Mouse (Mus musculus): ENCODE measurements around the gene Pafah1b1. TPM values are rescaled to one million over a fixed set of nuclear protein-coding genes. Genes with fewer than 3 reads are reported as not detected.

The Pafah1b1 gene
- total and polyA plus RNA-seq, 2 experiments, result 8.1 to 40.6 TPM

GRCm38 (mm10) chr11:74637971-74638790 lies 86.3 kb downstream of the Pafah1b1 start:
- Histone ChIP-seq H3K4me1 (ENCODE audit: control insufficient read depth, insufficient read depth, low read length) (peaks cover 10% of the 10 kb centered on the region; the same call in 1 of the 2 replicates), H3K27ac (replicated peaks; ENCODE audit: insufficient read depth, low read depth, low read length) (peak overlapping the region; percentile 80), H3K4me3 (ENCODE audit: insufficient read depth, low read depth, low read length) (peak overlapping the region; percentile 78), H3K27me3 (ENCODE audit: control insufficient read depth, insufficient read depth, low read length) (no peaks in the 10 kb centered on the region), H3K79me2 (ENCODE audit: control insufficient read depth, insufficient read depth, low read length) (no peaks in the 10 kb centered on the region), H3K9ac (ENCODE audit: low read depth, low read length) (peak overlapping the region; percentile 85), H3K36me3 (ENCODE audit: control insufficient read depth, insufficient read depth, low read length) (no peaks in the 10 kb centered on the region)
- WGBS, result under 1% methylated on average over 84 of the region's 86 CpGs
- peak; percentile 73 for DNase-seq (ENCODE audit: extremely low read depth, low read depth, low spot score)
- TF ChIP-seq CTCF (IDR thresholded peaks at IDR 0.05; ENCODE audit: low read depth, low read length) (peak; percentile 87), POLR2A (IDR thresholded peaks at IDR 0.05; ENCODE audit: extremely low read depth, insufficient read depth, low read length) (no peak)

- H3K4me1 ChIP-seq (ENCODE audit: control insufficient read depth, insufficient read depth, low read length), result peaks cover 10% of the 10 kb centered on the region; the same call in 1 of the 2 replicates
- H3K9ac ChIP-seq (ENCODE audit: low read depth, low read length), result peak overlapping the region; percentile 85
- peak overlapping the region; percentile 78; the same call in 1 of the 2 replicates for H3K4me3 ChIP-seq (ENCODE audit: insufficient read depth, low read depth, low read length)
- no peaks in the 10 kb centered on the region for H3K27me3 ChIP-seq (ENCODE audit: control insufficient read depth, insufficient read depth, low read length)
- H3K27ac ChIP-seq (replicated peaks; ENCODE audit: insufficient read depth, low read depth, low read length), result no peak overlapping the region
- no peak for DNase-seq (ENCODE audit: extremely low read depth, low read depth, low spot score)
- WGBS, result 31% methylated on average over 8 of the region's 8 CpGs
- H3K36me3 ChIP-seq (ENCODE audit: control insufficient read depth, insufficient read depth, low read length), result no peaks in the 10 kb centered on the region
- TF ChIP-seq POLR2A (IDR thresholded peaks at IDR 0.05; ENCODE audit: extremely low read depth, insufficient read depth, low read length) (no peak), CTCF (IDR thresholded peaks at IDR 0.05; ENCODE audit: low read depth, low read length) (no peak)
- no peaks in the 10 kb centered on the region for H3K79me2 ChIP-seq (ENCODE audit: control insufficient read depth, insufficient read depth, low read length)
These were observed 87.0 kb downstream of the Pafah1b1 start for GRCm38 (mm10) chr11:74637486-74637885.

- no peaks in the 10 kb centered on the region for H3K79me2 ChIP-seq (ENCODE audit: control insufficient read depth, insufficient read depth, low read length)
- 73% methylated on average over 5 of the region's 5 CpGs for WGBS
- H3K9ac ChIP-seq (ENCODE audit: low read depth, low read length), result no peak overlapping the region
- peak; percentile 76 for TF ChIP-seq CTCF (IDR thresholded peaks at IDR 0.05; ENCODE audit: low read depth, low read length)
- TF ChIP-seq POLR2A (IDR thresholded peaks at IDR 0.05; ENCODE audit: extremely low read depth, insufficient read depth, low read length), result no peak
- no peaks in the 10 kb centered on the region for H3K27me3 ChIP-seq (ENCODE audit: control insufficient read depth, insufficient read depth, low read length)
- no peaks in the 10 kb centered on the region for H3K36me3 ChIP-seq (ENCODE audit: control insufficient read depth, insufficient read depth, low read length)
- H3K4me3 ChIP-seq (ENCODE audit: insufficient read depth, low read depth, low read length), result no peak overlapping the region
- no peak overlapping the region for H3K27ac ChIP-seq (replicated peaks; ENCODE audit: insufficient read depth, low read depth, low read length)
- H3K4me1 ChIP-seq (ENCODE audit: control insufficient read depth, insufficient read depth, low read length), result peaks cover 10% of the 10 kb centered on the region; the same call in 1 of the 2 replicates
- DNase-seq (ENCODE audit: extremely low read depth, low read depth, low spot score), result peak; percentile 48
These were observed 89.8 kb downstream of the Pafah1b1 start for GRCm38 (mm10) chr11:74634490-74635275.

- DNase-seq (ENCODE audit: extremely low read depth, low read depth, low spot score), result no peak
- H3K4me3 ChIP-seq (ENCODE audit: insufficient read depth, low read depth, low read length), result no peak overlapping the region
- no peak overlapping the region for H3K9ac ChIP-seq (ENCODE audit: low read depth, low read length)
- no peaks in the 10 kb centered on the region for H3K27me3 ChIP-seq (ENCODE audit: control insufficient read depth, insufficient read depth, low read length)
- H3K4me1 ChIP-seq (ENCODE audit: control insufficient read depth, insufficient read depth, low read length), result no peaks in the 10 kb centered on the region
- H3K79me2 ChIP-seq (ENCODE audit: control insufficient read depth, insufficient read depth, low read length), result no peaks in the 10 kb centered on the region
- H3K36me3 ChIP-seq (ENCODE audit: control insufficient read depth, insufficient read depth, low read length), result no peaks in the 10 kb centered on the region
- H3K27ac ChIP-seq (replicated peaks; ENCODE audit: insufficient read depth, low read depth, low read length), result no peak overlapping the region
- WGBS, result 85% methylated on average over 7 of the region's 7 CpGs
- TF ChIP-seq CTCF (IDR thresholded peaks at IDR 0.05; ENCODE audit: low read depth, low read length), result no peak
- no peak for TF ChIP-seq POLR2A (IDR thresholded peaks at IDR 0.05; ENCODE audit: extremely low read depth, insufficient read depth, low read length)
These were observed 92.3 kb downstream of the Pafah1b1 start for GRCm38 (mm10) chr11:74631880-74632789.

GRCm38 (mm10) chr11:74627481-74627880 lies 97.0 kb downstream of the Pafah1b1 start:
- no peak for TF ChIP-seq POLR2A (IDR thresholded peaks at IDR 0.05; ENCODE audit: extremely low read depth, insufficient read depth, low read length)
- no peak for TF ChIP-seq CTCF (IDR thresholded peaks at IDR 0.05; ENCODE audit: low read depth, low read length)
- Histone ChIP-seq H3K4me3 (ENCODE audit: insufficient read depth, low read depth, low read length) (no peak overlapping the region), H3K4me1 (ENCODE audit: control insufficient read depth, insufficient read depth, low read length) (peaks cover 6% of the 10 kb centered on the region; the same call in 1 of the 2 replicates), H3K9ac (ENCODE audit: low read depth, low read length) (no peak overlapping the region), H3K27me3 (ENCODE audit: control insufficient read depth, insufficient read depth, low read length) (no peaks in the 10 kb centered on the region), H3K27ac (replicated peaks; ENCODE audit: insufficient read depth, low read depth, low read length) (no peak overlapping the region), H3K36me3 (ENCODE audit: control insufficient read depth, insufficient read depth, low read length) (no peaks in the 10 kb centered on the region), H3K79me2 (ENCODE audit: control insufficient read depth, insufficient read depth, low read length) (no peaks in the 10 kb centered on the region)
- WGBS, result 68% methylated on average over 3 of the region's 3 CpGs
- no peak for DNase-seq (ENCODE audit: extremely low read depth, low read depth, low spot score)
